Mouse (Mus musculus) liver, embryonic 16.5 days (tissue): ENCODE data around the gene 5430402E10Rik. TPM values are rescaled to one million over a fixed set of nuclear protein-coding genes. Genes with fewer than 3 reads are reported as not detected.
"Not testable (repeated sequence)": the region's sequence is repeated elsewhere in the genome, so short reads cannot be mapped to it uniquely, and the experiment has no call there.

ENCODE experiments used
- ATAC-seq: fragments of 200-750 bp; cut with Nextera tagmentation; 2 replicates; pipeline ENCODE4 v1.8.0; 2017; ENCODE audit warnings: low read depth, mild to moderate bottlenecking, moderate number of reproducible peaks, moderate library complexity
- H3K27ac ChIP-seq: fragments of 300-500 bp; sonication (generic); 2 replicates; pipeline ENCODE4 v1.5.1; 2014; ENCODE audit warnings: mild to moderate bottlenecking, low read length
- H3K27me3 ChIP-seq: fragments of 300-500 bp; sonication (generic); 2 replicates; pipeline ENCODE4 v1.6.1; 2014; ENCODE audit warnings: low read depth, low read length, mixed read lengths; ENCODE audit not compliant: control insufficient read depth, insufficient read depth
- H3K36me3 ChIP-seq: fragments of 300-500 bp; sonication (generic); 2 replicates; pipeline ENCODE4 v1.6.1; 2014; ENCODE audit warnings: mild to moderate bottlenecking; ENCODE audit not compliant: control insufficient read depth, insufficient read depth
- H3K4me1 ChIP-seq: fragments of 300-500 bp; sonication (generic); 2 replicates; pipeline ENCODE4 v1.6.1; 2014; ENCODE audit warnings: low read depth, low read length, mixed read lengths; ENCODE audit not compliant: control insufficient read depth
- H3K4me2 ChIP-seq: fragments of 300-500 bp; sonication (generic); 2 replicates; pipeline ENCODE4 v1.6.1; 2014; ENCODE audit warnings: low read depth, low read length, mixed read lengths
- H3K4me3 ChIP-seq: fragments of 300-500 bp; sonication (generic); 2 replicates; pipeline ENCODE4 v1.5.1; 2014; ENCODE audit warnings: low read depth, mild to moderate bottlenecking, low read length
- H3K9ac ChIP-seq: fragments of 300-500 bp; sonication (generic); 2 replicates; pipeline ENCODE4 v1.6.1; 2014; ENCODE audit warnings: low read depth, low read length
- H3K9me3 ChIP-seq: fragments of 300-500 bp; sonication (generic); replicated peaks from 2 replicates; pipeline ENCODE4 v1.6.1; 2016; ENCODE audit warnings: low read length; ENCODE audit not compliant: control insufficient read depth
- WGBS: fragments of 180-500 bp; shearing (Covaris S2); extraction: QIAGEN DNeasy Blood & Tissue Kit; methylation state at CpG from one replicate; pipeline ENCODE4 v1.1.7; 2014; ENCODE audit not compliant: insufficient replicate concordance; 5-methylcytosine and 5-hydroxymethylcytosine counted together
- polyA plus RNA-seq: library from polyadenylated mRNA; unstranded; fragments of >200 nt; fragmentation: Nextera tagmentation; extraction: Ambion mirVana; gene quantifications from 2 replicates; pipeline ENCODE4 v1.2.1, GENCODE M21; 2015

The 5430402E10Rik gene
- not detected in 2 replicates for polyA plus RNA-seq

- H3K4me3 ChIP-seq, H3K4me2 ChIP-seq, H3K9ac ChIP-seq, H3K27me3 ChIP-seq, ATAC-seq, H3K9me3 ChIP-seq, H3K36me3 ChIP-seq, H3K27ac ChIP-seq, H3K4me1 ChIP-seq: not testable (repeated sequence)
- no CpG with 5 or more reads among the region's 1 CpGs for WGBS
These were observed at the start of gene 5430402E10Rik for GRCm38 (mm10) chrX:77924962-77925361. Gene 5430402E10Rik, minus strand, starts transcription at chrX:77925062.

GRCm38 (mm10) chrX:77880033-77880432 is 44.8 kb downstream of the 5430402E10Rik start:
- not testable (repeated sequence) for ATAC-seq, H3K9ac ChIP-seq, H3K4me3 ChIP-seq, H3K27me3 ChIP-seq, H3K4me2 ChIP-seq, H3K9me3 ChIP-seq, H3K27ac ChIP-seq, H3K36me3 ChIP-seq, H3K4me1 ChIP-seq
- 20% methylated on average over 2 of the region's 4 CpGs for WGBS

Other genes with a start within 250 kb of the 5430402E10Rik start
- 1.9 and 2.1 TPM in 2 replicates for gene Prkx, start 128.8 kb downstream of the 5430402E10Rik start, polyA plus RNA-seq
- gene Pbsn, start 71.4 kb downstream of the 5430402E10Rik start, polyA plus RNA-seq: not detected in 2 replicates
- gene Gm14744, start 60.3 kb downstream of the 5430402E10Rik start, polyA plus RNA-seq: not detected in 2 replicates
- gene Obp1a, start 166.3 kb upstream of the 5430402E10Rik start, polyA plus RNA-seq: not detected in 2 replicates
- gene Gm5938, start 200.4 kb upstream of the 5430402E10Rik start, polyA plus RNA-seq: not detected in 2 replicates